In genomic region chr6:24322371-24322770, GRCm38 (mm10) we compare ENCODE assay signal across 25 mouse cellular contexts.
DNase-seq lines count a peak whose midpoint lies in the region; ATAC-seq and TF ChIP-seq lines count a peak whose summit lies in the region.
"Had no signal": no experiment of that assay in that cellular context is flagged by ENCODE, and none has a peak within 500 bp of the region (broad histone marks: within the 10 kb centered on the region; RNA-seq: fewer than 3 reads in every experiment).

No protein-coding gene starts in this region.

- TF ChIP-seq POLR2A in kidney, adult 2 months (IDR thresholded peaks at IDR 0.05; ENCODE audit: low read depth, low read length): no peak
- no peak for TF ChIP-seq POLR2A in small intestine, adult 2 months (IDR thresholded peaks at IDR 0.05; ENCODE audit: low read depth, low read length)

- H3K27me3 ChIP-seq in kidney, adult 2 months (replicated peaks; ENCODE audit: control insufficient read depth, insufficient read depth, low read length): no peaks in the 10 kb centered on the region
- H3K27me3 ChIP-seq in kidney, embryonic 16.5 days (ENCODE audit: insufficient read depth, low read length): no peaks in the 10 kb centered on the region
- H3K27me3 ChIP-seq in small intestine, adult 2 months (ENCODE audit: control insufficient read depth, insufficient read depth, low read length): no peaks in the 10 kb centered on the region
- H3K27me3 ChIP-seq: embryonic facial prominence, embryonic 12.5 days; embryonic facial prominence, embryonic 15.5 days; heart, embryonic 12.5 days; heart, embryonic 15.5 days; hindbrain, embryonic 13.5 days had no signal

- H3K9me3 ChIP-seq in kidney, embryonic 16.5 days (ENCODE audit: low read length): no peaks in the 10 kb centered on the region
- H3K9me3 ChIP-seq: embryonic facial prominence, embryonic 12.5 days; embryonic facial prominence, embryonic 15.5 days; heart, embryonic 12.5 days; heart, embryonic 15.5 days; hindbrain, embryonic 10.5 days; hindbrain, embryonic 13.5 days had no signal

- H3K36me3 ChIP-seq in kidney, adult 2 months (ENCODE audit: control insufficient read depth, insufficient read depth, low read length): no peaks in the 10 kb centered on the region
- H3K36me3 ChIP-seq in kidney, embryonic 16.5 days (ENCODE audit: insufficient read depth, low read length): no peaks in the 10 kb centered on the region
- H3K36me3 ChIP-seq in small intestine, adult 2 months (ENCODE audit: control insufficient read depth, insufficient read depth, low read length): no peaks in the 10 kb centered on the region
- H3K36me3 ChIP-seq: embryonic facial prominence, embryonic 12.5 days; embryonic facial prominence, embryonic 15.5 days; heart, embryonic 12.5 days; heart, embryonic 15.5 days; hindbrain, embryonic 10.5 days; hindbrain, embryonic 13.5 days had no signal

- no peak overlapping the region for H3K9ac ChIP-seq in kidney, embryonic 16.5 days (replicated peaks; ENCODE audit: low read length)
- H3K9ac ChIP-seq: embryonic facial prominence, embryonic 12.5 days; embryonic facial prominence, embryonic 15.5 days; forebrain, postnatal 0 days; heart, embryonic 12.5 days; heart, embryonic 15.5 days; hindbrain, embryonic 13.5 days had no signal

- DNase-seq in kidney, adult 2 months: peak; percentile 89
- peak; percentile 32 for DNase-seq in kidney, postnatal 14 days
- DNase-seq in kidney, adult 18-20 months: no peak
- peak; percentile 46 to 73 for DNase-seq in kidney, postnatal 36 days
- DNase-seq: adrenal gland, adult 2 months; adrenal gland, postnatal 14 days; cerebellum, adult 11 months; cerebellum, adult 2 months; cerebellum, adult 9-11 months; cerebellum, postnatal 25 days; forebrain, postnatal 0 days; gastrocnemius, postnatal 25 days; heart, adult 18-20 months; heart, postnatal 10 days; heart, postnatal 36 days had no signal

- WGBS in kidney, adult 2 months: 48% methylated on average over 3 of the region's 3 CpGs
- WGBS in kidney, embryonic 16.5 days: 79% methylated on average over 3 of the region's 3 CpGs
- 29% methylated on average over 3 of the region's 3 CpGs for WGBS in small intestine, adult 2 months

- TF ChIP-seq CTCF in kidney, adult 2 months (conservative IDR thresholded peaks at IDR 0.05; ENCODE audit: insufficient read depth, insufficient read length, low read depth, low read length): no peak
- no peak for TF ChIP-seq CTCF in small intestine, adult 2 months (IDR thresholded peaks at IDR 0.05; ENCODE audit: extremely low read depth, insufficient read length, insufficient replicate concordance, low read depth, low read length)

- H3K27ac ChIP-seq in kidney, adult 2 months (ENCODE audit: insufficient read depth, low read depth, low read length): peak overlapping the region; percentile 56
- no peak overlapping the region for H3K27ac ChIP-seq in kidney, embryonic 16.5 days (ENCODE audit: low read length)
- H3K27ac ChIP-seq in small intestine, adult 2 months (ENCODE audit: insufficient read depth, low read depth, low read length): peak overlapping the region; percentile 99
- H3K27ac ChIP-seq: embryonic facial prominence, embryonic 12.5 days; embryonic facial prominence, embryonic 15.5 days; heart, embryonic 15.5 days; hindbrain, embryonic 10.5 days; hindbrain, embryonic 13.5 days had no signal

- no peak for ATAC-seq in kidney, embryonic 16.5 days (ENCODE audit: low FRiP score, low TSS enrichment)
- ATAC-seq: CD4-positive, CD25-positive, alpha-beta regulatory T cell, adult 4 months; forebrain, embryonic 14.5 days; forebrain, postnatal 0 days had no signal

- no peak overlapping the region for H3K4me2 ChIP-seq in kidney, embryonic 16.5 days (replicated peaks; ENCODE audit: low read depth, low read length)
- H3K4me2 ChIP-seq: embryonic facial prominence, embryonic 12.5 days; embryonic facial prominence, embryonic 15.5 days; heart, embryonic 12.5 days; heart, embryonic 15.5 days; hindbrain, embryonic 13.5 days had no signal

- peaks cover 8% of the 10 kb centered on the region; the same call in 1 of the 2 replicates for H3K4me1 ChIP-seq in kidney, adult 2 months (ENCODE audit: control insufficient read depth, insufficient read depth, low read length)
- peaks cover 4% of the 10 kb centered on the region; the same call in 1 of the 2 replicates for H3K4me1 ChIP-seq in kidney, embryonic 16.5 days (ENCODE audit: insufficient read depth, low read length)
- H3K4me1 ChIP-seq in small intestine, adult 2 months (ENCODE audit: control insufficient read depth, insufficient read depth, insufficient read length, low read length): peaks cover 16% of the 10 kb centered on the region; the same call in 1 of the 2 replicates
- H3K4me1 ChIP-seq: embryonic facial prominence, embryonic 12.5 days; embryonic facial prominence, embryonic 15.5 days; heart, embryonic 12.5 days; heart, embryonic 15.5 days; hindbrain, embryonic 10.5 days; hindbrain, embryonic 13.5 days had no signal

- no peak overlapping the region for H3K4me3 ChIP-seq in kidney, adult 2 months (ENCODE audit: insufficient read depth, low read depth, low read length)
- H3K4me3 ChIP-seq in kidney, embryonic 16.5 days (ENCODE audit: low read length): no peak overlapping the region
- no peak overlapping the region for H3K4me3 ChIP-seq in small intestine, adult 2 months (ENCODE audit: low read depth, low read length)
- H3K4me3 ChIP-seq: embryonic facial prominence, embryonic 12.5 days; embryonic facial prominence, embryonic 15.5 days; heart, embryonic 12.5 days; heart, embryonic 15.5 days; hindbrain, embryonic 10.5 days; hindbrain, embryonic 13.5 days had no signal
